Mouse (Mus musculus): ENCODE data around the gene Rrp7a. TPM values are rescaled to one million over a fixed set of nuclear protein-coding genes. Genes with fewer than 3 reads are reported as not detected.

Gene Rrp7a
- polyA plus RNA-seq, 1 experiment from 2014 or later: 34.9 TPM

DNA sequence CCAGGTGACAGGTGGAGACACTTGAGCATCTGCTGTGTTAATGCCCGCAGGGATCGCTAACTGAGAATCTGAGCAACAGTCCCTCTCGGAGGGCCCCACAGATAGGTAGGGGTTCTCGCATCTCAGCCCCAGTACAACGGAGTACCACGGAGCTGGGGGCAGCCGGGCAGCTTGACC lies 33.3 kb downstream of the Rrp7a start, which contains the start of gene Serhl:
Serhl (plus strand) TSS at position 78 of the 177 bp plus-strand sequence.
- H3K27ac ChIP-seq (ENCODE audit: low read depth, low read length): no peak within 1 kb of the TSS
- H3K4me1 ChIP-seq (ENCODE audit: control insufficient read depth, insufficient read depth, low read length): peaks cover 9% of the 10 kb centered on the region; the same call in 1 of the 2 replicates
- H3K9me3 ChIP-seq (replicated peaks; ENCODE audit: control insufficient read depth, low read length): no peaks in the 10 kb centered on the region
- no peak for ATAC-seq (replicated peaks; ENCODE audit: insufficient number of reproducible peaks, low FRiP score, low TSS enrichment)
- H3K9ac ChIP-seq (ENCODE audit: low read depth, low read length): 0 out of 2 replicates have a peak within 1 kb of the TSS, but pooled peaks have one; percentile 3
- peaks cover 15% of the 10 kb centered on the region for H3K27me3 ChIP-seq (ENCODE audit: control insufficient read depth, insufficient read depth, low read length)
- peak within 1 kb of the TSS; percentile 51 for H3K4me2 ChIP-seq
- H3K36me3 ChIP-seq (ENCODE audit: control insufficient read depth, insufficient read depth, low read length): no peaks in the 10 kb centered on the region
- 16% methylated on average over 7 of the region's 7 CpGs for WGBS (ENCODE audit: insufficient replicate concordance)
- H3K4me3 ChIP-seq (ENCODE audit: low read depth, low read length): 0 out of 2 replicates have a peak within 1 kb of the TSS, but pooled peaks have one; percentile 10

DNA sequence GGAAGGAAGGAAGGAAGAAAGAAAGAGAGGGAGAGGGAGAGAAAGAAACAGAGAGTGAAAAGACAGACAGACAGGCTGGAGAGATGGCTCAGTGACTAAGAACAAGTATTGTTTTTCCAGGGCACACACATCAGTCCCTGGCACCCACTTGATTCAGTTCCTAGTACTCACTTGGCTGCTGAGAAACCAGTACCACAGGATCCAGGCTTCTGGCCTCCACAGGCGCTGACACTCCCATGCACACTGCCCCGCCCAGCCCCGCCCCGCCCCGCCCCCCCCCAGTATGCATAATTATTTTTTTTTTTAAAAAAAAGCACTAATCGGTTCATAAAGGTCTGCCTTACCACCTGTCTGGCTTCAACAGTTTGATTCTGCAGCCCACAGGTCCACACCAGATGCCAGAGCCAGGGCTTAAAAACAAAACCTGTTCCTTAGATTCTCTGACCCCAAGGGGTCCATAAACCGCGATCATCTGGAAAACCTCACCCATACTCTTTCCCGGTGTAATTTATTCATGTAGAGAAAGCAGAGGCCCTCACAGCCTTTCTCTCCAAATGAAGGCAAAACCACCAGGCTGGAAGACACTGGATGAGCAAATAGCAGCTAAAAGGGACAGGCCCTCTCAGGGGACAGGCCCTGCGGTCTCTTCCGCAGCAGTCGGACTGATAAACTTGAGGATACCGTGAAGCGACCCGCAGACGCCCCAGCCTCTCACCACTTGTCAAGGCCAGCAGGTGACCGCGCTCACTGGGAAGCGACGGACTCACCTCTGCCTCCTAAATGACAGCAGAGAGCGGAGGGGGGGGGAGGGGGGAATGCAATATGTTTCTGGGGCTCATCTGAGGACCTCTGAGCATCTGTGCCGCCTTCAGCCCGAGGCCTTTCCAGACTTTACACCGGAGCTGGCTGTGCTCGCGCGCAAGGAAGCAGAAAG lies 33.8 kb downstream of the Rrp7a start:
- 0 out of 2 replicates have a peak overlapping the region, but pooled peaks have one; percentile 10 for H3K4me3 ChIP-seq (ENCODE audit: low read depth, low read length)
- H3K36me3 ChIP-seq (ENCODE audit: control insufficient read depth, insufficient read depth, low read length): no peaks in the 10 kb centered on the region
- peak overlapping the region; percentile 51 for H3K4me2 ChIP-seq
- peaks cover 9% of the 10 kb centered on the region; the same call in 1 of the 2 replicates for H3K4me1 ChIP-seq (ENCODE audit: control insufficient read depth, insufficient read depth, low read length)
- no peak overlapping the region for H3K27ac ChIP-seq (ENCODE audit: low read depth, low read length)
- H3K9ac ChIP-seq (ENCODE audit: low read depth, low read length): 0 out of 2 replicates have a peak overlapping the region, but pooled peaks have one; percentile 3
- peaks cover 15% of the 10 kb centered on the region for H3K27me3 ChIP-seq (ENCODE audit: control insufficient read depth, insufficient read depth, low read length)
- no peak for ATAC-seq (replicated peaks; ENCODE audit: insufficient number of reproducible peaks, low FRiP score, low TSS enrichment)
- H3K9me3 ChIP-seq (replicated peaks; ENCODE audit: control insufficient read depth, low read length): no peaks in the 10 kb centered on the region
- 4% methylated on average over 26 of the region's 27 CpGs for WGBS (ENCODE audit: insufficient replicate concordance)

DNA sequence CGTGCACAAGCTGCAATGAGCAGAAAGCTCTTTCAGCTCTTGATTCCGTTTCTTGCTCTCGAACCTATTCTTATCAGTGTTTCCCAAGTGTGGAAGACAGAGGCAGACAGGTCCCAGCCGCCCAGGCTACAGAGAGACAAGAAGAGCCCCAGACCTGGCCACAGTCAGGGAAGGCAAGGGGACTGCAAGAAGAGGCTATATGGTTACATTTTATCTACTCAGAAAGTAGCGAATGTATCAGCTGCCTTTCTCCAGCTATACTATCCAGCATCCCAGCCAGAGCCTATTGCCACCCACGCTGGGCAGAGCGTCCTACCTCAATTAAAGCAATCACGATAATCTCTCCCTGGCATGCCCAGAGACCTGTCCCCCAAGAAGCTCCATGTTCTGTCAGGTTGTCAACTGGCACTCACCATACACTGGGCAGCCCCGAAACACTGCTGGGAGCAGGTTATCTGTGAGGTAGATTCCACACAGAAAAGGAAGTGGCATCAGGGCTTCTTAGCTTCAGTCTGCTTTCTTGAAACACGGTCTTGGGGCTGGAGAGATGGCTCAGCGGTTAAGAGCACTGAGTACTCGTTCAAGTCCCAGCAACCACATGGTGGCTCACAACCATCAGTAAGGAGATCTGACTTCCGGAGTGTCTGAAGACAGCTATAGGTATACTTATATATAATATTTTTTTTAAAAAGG lies 35.8 kb downstream of the Rrp7a start:
- Histone ChIP-seq H3K4me1 (ENCODE audit: control insufficient read depth, insufficient read depth, low read length) (peaks cover 9% of the 10 kb centered on the region; the same call in 1 of the 2 replicates), H3K36me3 (ENCODE audit: control insufficient read depth, insufficient read depth, low read length) (no peaks in the 10 kb centered on the region), H3K9ac (ENCODE audit: low read depth, low read length) (no peak overlapping the region), H3K4me3 (ENCODE audit: low read depth, low read length) (no peak overlapping the region), H3K9me3 (replicated peaks; ENCODE audit: control insufficient read depth, low read length) (no peaks in the 10 kb centered on the region), H3K4me2 (no peak overlapping the region), H3K27me3 (ENCODE audit: control insufficient read depth, insufficient read depth, low read length) (peaks cover 15% of the 10 kb centered on the region), H3K27ac (ENCODE audit: low read depth, low read length) (no peak overlapping the region)
- ATAC-seq (replicated peaks; ENCODE audit: insufficient number of reproducible peaks, low FRiP score, low TSS enrichment): no peak
- WGBS (ENCODE audit: insufficient replicate concordance): 46% methylated on average over 13 of the region's 13 CpGs

DNA sequence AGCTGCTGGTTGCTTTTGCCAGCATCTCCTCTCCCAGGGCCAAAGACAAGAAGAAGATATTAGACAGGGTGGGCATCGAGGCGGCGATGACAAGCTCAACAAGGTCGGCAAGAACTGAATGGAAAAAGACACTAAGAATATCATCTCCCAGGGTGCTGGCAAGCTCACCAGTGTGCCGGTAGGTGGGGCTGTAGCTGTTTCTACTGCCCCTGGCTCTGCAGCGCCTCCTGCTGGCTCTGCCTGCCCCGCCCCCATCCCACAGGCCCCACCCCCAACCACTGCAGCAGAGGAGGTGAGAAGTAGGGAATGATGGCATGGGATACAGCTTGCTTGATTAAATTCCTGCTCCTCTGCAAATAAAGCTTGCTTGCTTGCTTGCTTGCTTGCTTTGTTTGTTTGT lies 36.7 kb downstream of the Rrp7a start:
- H3K9ac ChIP-seq (ENCODE audit: low read depth, low read length): no peak overlapping the region
- H3K27ac ChIP-seq (ENCODE audit: low read depth, low read length): no peak overlapping the region
- no peak for ATAC-seq (replicated peaks; ENCODE audit: insufficient number of reproducible peaks, low FRiP score, low TSS enrichment)
- no peaks in the 10 kb centered on the region for H3K36me3 ChIP-seq (ENCODE audit: control insufficient read depth, insufficient read depth, low read length)
- 16% methylated on average over 7 of the region's 7 CpGs for WGBS (ENCODE audit: insufficient replicate concordance)
- H3K9me3 ChIP-seq (replicated peaks; ENCODE audit: control insufficient read depth, low read length): no peaks in the 10 kb centered on the region
- no peak overlapping the region for H3K4me2 ChIP-seq
- H3K4me3 ChIP-seq (ENCODE audit: low read depth, low read length): no peak overlapping the region
- peaks cover 9% of the 10 kb centered on the region; the same call in 1 of the 2 replicates for H3K4me1 ChIP-seq (ENCODE audit: control insufficient read depth, insufficient read depth, low read length)
- H3K27me3 ChIP-seq (ENCODE audit: control insufficient read depth, insufficient read depth, low read length): peaks cover 15% of the 10 kb centered on the region

DNA sequence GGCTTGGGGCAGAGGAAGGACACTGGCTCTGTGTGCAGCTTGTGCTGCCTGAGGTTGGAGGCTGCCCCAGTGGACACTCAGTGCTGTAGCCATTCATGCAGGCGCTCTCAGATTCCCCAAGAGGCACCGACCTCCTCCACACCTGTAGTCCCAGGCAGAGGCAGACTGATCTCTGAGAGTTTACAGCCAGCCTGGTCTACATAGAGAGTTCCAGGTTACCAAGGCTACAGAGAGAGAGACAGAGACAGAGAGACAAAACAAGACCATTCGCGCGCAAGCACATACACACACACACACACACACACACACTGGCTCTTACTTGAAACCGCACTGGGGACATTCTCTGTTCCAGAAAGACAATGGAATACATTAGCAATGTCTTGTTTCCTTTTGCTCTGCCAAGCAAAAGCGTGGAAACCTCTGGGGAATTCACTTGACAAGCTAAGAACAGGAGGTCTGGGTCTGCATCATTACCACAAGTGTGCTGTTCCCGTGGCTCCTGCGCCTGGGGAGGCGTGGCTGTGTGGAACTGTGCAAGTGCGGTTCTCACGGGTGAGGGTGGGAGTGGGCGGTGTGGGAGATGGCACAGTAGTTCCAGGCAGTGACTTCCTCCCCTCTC lies 38.5 kb downstream of the Rrp7a start:
- H3K27me3 ChIP-seq (ENCODE audit: control insufficient read depth, insufficient read depth, low read length): peaks cover 6% of the 10 kb centered on the region
- H3K4me3 ChIP-seq (ENCODE audit: low read depth, low read length): no peak overlapping the region
- ATAC-seq (replicated peaks; ENCODE audit: insufficient number of reproducible peaks, low FRiP score, low TSS enrichment): no peak
- H3K9me3 ChIP-seq (replicated peaks; ENCODE audit: control insufficient read depth, low read length): no peaks in the 10 kb centered on the region
- H3K36me3 ChIP-seq (ENCODE audit: control insufficient read depth, insufficient read depth, low read length): no peaks in the 10 kb centered on the region
- peaks cover 7% of the 10 kb centered on the region; the same call in 1 of the 2 replicates for H3K4me1 ChIP-seq (ENCODE audit: control insufficient read depth, insufficient read depth, low read length)
- H3K9ac ChIP-seq (ENCODE audit: low read depth, low read length): no peak overlapping the region
- no peak overlapping the region; the same call in 1 of the 2 replicates for H3K4me2 ChIP-seq
- no peak overlapping the region for H3K27ac ChIP-seq (ENCODE audit: low read depth, low read length)
- WGBS (ENCODE audit: insufficient replicate concordance): 70% methylated on average over 13 of the region's 13 CpGs

DNA sequence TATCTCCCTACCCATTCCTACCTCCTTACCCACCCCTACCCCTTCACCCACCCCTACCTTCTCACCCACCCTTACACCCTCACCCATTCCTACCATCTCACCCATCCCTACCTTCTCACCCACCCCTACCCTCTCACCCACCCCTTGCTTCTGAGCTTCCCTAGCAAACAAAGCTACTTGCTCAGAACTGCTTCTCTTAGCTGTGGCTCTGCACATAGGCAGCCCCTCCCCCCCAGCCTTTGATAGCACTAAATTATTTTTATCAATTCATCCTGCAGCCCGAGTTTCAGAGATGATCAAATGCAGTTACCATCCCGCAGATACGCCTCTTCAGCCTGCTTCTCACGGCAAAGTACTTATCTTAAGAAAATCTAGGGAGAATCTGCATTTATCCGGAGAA lies 39.1 kb downstream of the Rrp7a start:
- ATAC-seq (replicated peaks; ENCODE audit: insufficient number of reproducible peaks, low FRiP score, low TSS enrichment): no peak

DNA sequence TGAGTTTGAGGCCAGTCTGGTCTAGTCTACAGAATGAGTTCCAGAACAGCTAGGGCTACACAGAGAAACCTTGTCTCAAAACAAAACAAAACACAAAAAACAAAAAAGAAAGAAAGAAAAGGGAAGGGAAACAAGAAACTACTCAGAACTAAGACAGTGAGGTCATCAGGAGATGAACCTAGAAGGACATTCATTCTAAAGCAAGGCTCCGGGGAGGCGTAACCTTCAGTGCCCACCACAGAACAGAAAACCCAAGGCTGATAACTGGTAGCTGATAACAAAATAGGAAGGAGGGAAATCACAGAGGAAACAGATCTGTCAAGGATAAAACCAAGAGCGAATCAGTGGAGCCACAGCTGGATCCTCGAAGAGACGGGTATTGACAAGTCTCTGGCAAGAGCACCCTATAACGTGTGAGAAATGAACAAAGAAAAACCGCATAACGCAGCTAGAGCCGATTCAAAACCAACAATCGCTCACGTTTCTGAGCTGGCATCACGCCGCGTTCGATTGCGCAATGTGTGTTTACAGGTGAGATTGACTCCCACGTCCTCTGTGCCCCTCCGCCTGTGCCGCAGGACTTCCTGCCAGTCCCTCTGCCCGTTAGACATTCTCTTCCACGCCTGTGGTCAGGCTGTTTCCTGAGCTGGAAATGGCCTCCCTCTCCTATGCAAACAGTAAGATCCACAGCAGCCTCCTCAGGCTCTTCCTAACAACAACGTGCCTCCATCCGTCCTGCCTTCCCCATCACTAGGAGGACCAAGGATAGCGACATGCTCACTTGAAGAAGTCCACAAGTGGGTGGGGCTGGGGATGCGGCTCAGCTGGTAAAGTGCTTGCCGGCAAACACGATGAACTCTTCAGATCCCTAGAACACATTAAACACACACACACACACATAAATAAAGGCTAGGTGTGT lies 46.7 kb downstream of the Rrp7a start:
- H3K27me3 ChIP-seq (ENCODE audit: control insufficient read depth, insufficient read depth, low read length): peaks cover 8% of the 10 kb centered on the region; the same call in 1 of the 2 replicates
- no peak overlapping the region for H3K27ac ChIP-seq (ENCODE audit: low read depth, low read length)
- H3K9ac ChIP-seq (ENCODE audit: low read depth, low read length): no peak overlapping the region
- H3K4me1 ChIP-seq (ENCODE audit: control insufficient read depth, insufficient read depth, low read length): no peaks in the 10 kb centered on the region
- H3K4me3 ChIP-seq (ENCODE audit: low read depth, low read length): no peak overlapping the region
- H3K4me2 ChIP-seq: no peak overlapping the region
- no peaks in the 10 kb centered on the region for H3K36me3 ChIP-seq (ENCODE audit: control insufficient read depth, insufficient read depth, low read length)
- WGBS (ENCODE audit: insufficient replicate concordance): 46% methylated on average over 27 of the region's 27 CpGs
- no peaks in the 10 kb centered on the region for H3K9me3 ChIP-seq (replicated peaks; ENCODE audit: control insufficient read depth, low read length)
- ATAC-seq (replicated peaks; ENCODE audit: insufficient number of reproducible peaks, low FRiP score, low TSS enrichment): no peak

More for the DNA sequence above, 39.1 kb downstream of the Rrp7a start:
- Histone ChIP-seq H3K4me3 (ENCODE audit: low read depth, low read length) (no peak overlapping the region), H3K36me3 (ENCODE audit: control insufficient read depth, insufficient read depth, low read length) (no peaks in the 10 kb centered on the region), H3K4me1 (ENCODE audit: control insufficient read depth, insufficient read depth, low read length) (peaks cover 3% of the 10 kb centered on the region; the same call in 1 of the 2 replicates), H3K27me3 (ENCODE audit: control insufficient read depth, insufficient read depth, low read length) (peaks cover 3% of the 10 kb centered on the region; the same call in 1 of the 2 replicates), H3K27ac (ENCODE audit: low read depth, low read length) (no peak overlapping the region), H3K9ac (ENCODE audit: low read depth, low read length) (no peak overlapping the region), H3K4me2 (no peak overlapping the region), H3K9me3 (replicated peaks; ENCODE audit: control insufficient read depth, low read length) (no peaks in the 10 kb centered on the region)
- 66% methylated on average over 5 of the region's 5 CpGs for WGBS (ENCODE audit: insufficient replicate concordance)
